Mouse (Mus musculus) erythroblast, embryonic 14.5 days (primary cell): Measurements from ENCODE around the gene Rbfox3.

Source experiments
- GATA1 ChIP-seq: IDR thresholded peaks from 2 replicates; pipeline ENCODE4 v1.6.1; 2012; ENCODE audit warnings: low read length, inconsistent platforms, mixed read lengths
- TAL1 ChIP-seq: IDR thresholded peaks from 3 replicates; pipeline ENCODE4 v1.6.1; 2012; ENCODE audit warnings: low read length, inconsistent platforms, mixed read lengths

DNA sequence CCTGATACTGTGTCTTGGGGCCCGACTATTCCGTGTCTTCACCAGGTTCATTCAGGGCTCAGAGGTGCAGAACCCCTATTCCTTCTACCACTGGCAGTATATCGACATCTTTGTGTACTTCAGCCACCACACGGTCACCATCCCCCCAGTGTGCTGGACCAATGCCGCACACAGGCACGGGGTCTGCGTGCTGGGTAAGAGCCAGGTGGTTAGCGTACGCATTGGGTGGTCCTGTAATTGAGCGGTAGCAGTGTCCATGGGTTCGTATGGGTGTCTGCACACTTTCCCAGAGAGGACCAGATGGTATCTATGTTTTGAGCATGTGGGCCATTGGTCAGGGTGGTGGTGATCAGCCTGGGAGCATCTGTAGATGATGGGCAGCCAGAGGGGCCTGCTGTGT lies 430.2 kb downstream of the Rbfox3 start:
- no peak for TF ChIP-seq GATA1
- no peak for TF ChIP-seq TAL1
